Mouse (Mus musculus): ENCODE measurements around the gene Abcg5. TPM values are rescaled to one million over a fixed set of nuclear protein-coding genes. Genes with fewer than 3 reads are reported as not detected.

Abcg5 gene
- total RNA-seq, 4 experiments from 2014 or later, result not detected

- no peak for DNase-seq (ENCODE audit: low spot score in 2 of 2)
These were observed 37.7 kb downstream of the Abcg5 start for GRCm38 (mm10) chr17:84645119-84645518.

GRCm38 (mm10) chr17:84644292-84645050, 38.3 kb downstream of the Abcg5 start:
- DNase-seq (ENCODE audit: low spot score in 2 of 2), result no peak

GRCm38 (mm10) chr17:84642324-84642723, 40.5 kb downstream of the Abcg5 start:
- no peak for DNase-seq (ENCODE audit: low spot score in 2 of 2)

- DNase-seq (ENCODE audit: low spot score in 2 of 2), result peak in 1 of 2 experiments; percentile 35
These were observed 40.9 kb downstream of the Abcg5 start for GRCm38 (mm10) chr17:84641893-84642292.

- DNase-seq (ENCODE audit: low spot score in 2 of 2), result no peak
These were observed 42.9 kb downstream of the Abcg5 start for GRCm38 (mm10) chr17:84639796-84640378.

- DNase-seq (ENCODE audit: low spot score in 2 of 2), result no peak
These were observed 44.8 kb downstream of the Abcg5 start for GRCm38 (mm10) chr17:84637971-84638370.

GRCm38 (mm10) chr17:84636328-84636727, 46.5 kb downstream of the Abcg5 start:
- no peak for DNase-seq (ENCODE audit: low spot score in 2 of 2)

- DNase-seq (ENCODE audit: low spot score in 2 of 2), result no peak
These were observed 49.4 kb downstream of the Abcg5 start for GRCm38 (mm10) chr17:84633443-84633842.

- no peak for DNase-seq (ENCODE audit: low spot score in 2 of 2)
These were observed 51.0 kb downstream of the Abcg5 start for GRCm38 (mm10) chr17:84631836-84632235.

- no peak for DNase-seq (ENCODE audit: low spot score in 2 of 2)
These were observed 54.2 kb downstream of the Abcg5 start for GRCm38 (mm10) chr17:84628611-84629010.

- no peak for DNase-seq (ENCODE audit: low spot score in 2 of 2)
These were observed 55.1 kb downstream of the Abcg5 start for GRCm38 (mm10) chr17:84627721-84628120.

GRCm38 (mm10) chr17:84626857-84627305, 55.9 kb downstream of the Abcg5 start:
- no peak for DNase-seq (ENCODE audit: low spot score in 2 of 2)

- DNase-seq (ENCODE audit: low spot score in 2 of 2), result peak; percentile 91 to 92
These were observed 56.4 kb downstream of the Abcg5 start, which contains the start of gene Dync2li1 for GRCm38 (mm10) chr17:84626276-84626856. Dync2li1 (plus strand) TSS chr17:84626496.

- DNase-seq (ENCODE audit: low spot score in 2 of 2), result no peak
These were observed 59.9 kb downstream of the Abcg5 start for GRCm38 (mm10) chr17:84622873-84623272.

GRCm38 (mm10) chr17:84622028-84622427, 60.8 kb downstream of the Abcg5 start:
- DNase-seq (ENCODE audit: low spot score in 2 of 2), result no peak

GRCm38 (mm10) chr17:84621209-84621608, 61.6 kb downstream of the Abcg5 start:
- DNase-seq (ENCODE audit: low spot score in 2 of 2), result no peak

GRCm38 (mm10) chr17:84620610-84621009, 62.2 kb downstream of the Abcg5 start:
- no peak for DNase-seq (ENCODE audit: low spot score in 2 of 2)

- no peak for DNase-seq (ENCODE audit: low spot score in 2 of 2)
These were observed 62.7 kb downstream of the Abcg5 start for GRCm38 (mm10) chr17:84620076-84620475.

- no peak for DNase-seq (ENCODE audit: low spot score in 2 of 2)
These were observed 63.7 kb downstream of the Abcg5 start for GRCm38 (mm10) chr17:84619112-84619511.

- DNase-seq (ENCODE audit: low spot score in 2 of 2), result no peak
These were observed 64.9 kb downstream of the Abcg5 start for GRCm38 (mm10) chr17:84617953-84618352.

- DNase-seq (ENCODE audit: low spot score in 2 of 2), result no peak
These were observed 66.2 kb downstream of the Abcg5 start for GRCm38 (mm10) chr17:84616526-84617074.

- DNase-seq (ENCODE audit: low spot score in 2 of 2), result no peak
These were observed 67.0 kb downstream of the Abcg5 start for GRCm38 (mm10) chr17:84615811-84616210.
